In genomic region chr8:60635846-60636245, GRCm38 (mm10) we compare ENCODE assay signal across 23 mouse cellular contexts. TPM values are rescaled to one million over a fixed set of nuclear protein-coding genes. Genes with fewer than 3 reads are reported as not detected.
DNase-seq lines count a peak whose midpoint lies in the region; ATAC-seq lines count a peak whose summit lies in the region.
"Had no signal": no experiment of that assay in that cellular context is flagged by ENCODE, and none has a peak within 500 bp of the region (broad histone marks: within the 10 kb centered on the region; RNA-seq: fewer than 3 reads in every experiment).

No protein-coding gene starts in this region.

- H3K9me3 ChIP-seq in kidney, embryonic 14.5 days (ENCODE audit: control insufficient read depth, low read length), result no peaks in the 10 kb centered on the region
- H3K9me3 ChIP-seq in kidney, embryonic 16.5 days (ENCODE audit: low read length), result no peaks in the 10 kb centered on the region
- H3K9me3 ChIP-seq: embryonic facial prominence, embryonic 12.5 days; embryonic facial prominence, embryonic 15.5 days had no signal

- 0 out of 2 replicates have a peak, but pooled peaks cover 3% of the 10 kb centered on the region for H3K4me1 ChIP-seq in kidney, embryonic 14.5 days (ENCODE audit: control insufficient read depth, insufficient read depth, low read length)
- peaks cover 8% of the 10 kb centered on the region for H3K4me1 ChIP-seq in kidney, embryonic 16.5 days (ENCODE audit: insufficient read depth, low read length)
- H3K4me1 ChIP-seq: embryonic facial prominence, embryonic 12.5 days had no signal

- H3K27me3 ChIP-seq in kidney, embryonic 14.5 days (ENCODE audit: control insufficient read depth, insufficient read depth, low read length), result no peaks in the 10 kb centered on the region
- no peaks in the 10 kb centered on the region for H3K27me3 ChIP-seq in kidney, embryonic 16.5 days (ENCODE audit: insufficient read depth, low read length)
- H3K27me3 ChIP-seq: embryonic facial prominence, embryonic 12.5 days; embryonic facial prominence, embryonic 15.5 days had no signal

- DNase-seq in kidney, adult 18-20 months, result peak; percentile 30
- DNase-seq in kidney, adult 9 months, result peak; percentile 88
- DNase-seq in kidney, postnatal 25 days, result peak; percentile 38 to 68
- no peak for DNase-seq in spleen, postnatal 4 days (ENCODE audit: low spot score in 2 of 2)
- DNase-seq: adrenal gland, adult 2 months; adrenal gland, postnatal 14 days; cerebellum, adult 11 months; cerebellum, adult 2 months; cerebellum, adult 9-11 months; cerebellum, postnatal 25 days; forebrain, postnatal 0 days; gastrocnemius, adult 2 months; gastrocnemius, postnatal 25 days; heart, adult 2 months had no signal

- H3K4me3 ChIP-seq in kidney, embryonic 14.5 days (ENCODE audit: low read length), result no peak overlapping the region
- H3K4me3 ChIP-seq in kidney, embryonic 16.5 days (ENCODE audit: low read length), result no peak overlapping the region
- H3K4me3 ChIP-seq: embryonic facial prominence, embryonic 12.5 days; embryonic facial prominence, embryonic 15.5 days; gastrocnemius, adult 2 months; heart, adult 2 months; hindbrain, embryonic 12.5 days had no signal

- no peak overlapping the region for H3K4me2 ChIP-seq in kidney, embryonic 14.5 days (replicated peaks; ENCODE audit: low read depth, low read length)
- no peak overlapping the region for H3K4me2 ChIP-seq in kidney, embryonic 16.5 days (replicated peaks; ENCODE audit: low read depth, low read length)
- H3K4me2 ChIP-seq: embryonic facial prominence, embryonic 12.5 days; embryonic facial prominence, embryonic 15.5 days; heart, embryonic 11.5 days; hindbrain, embryonic 12.5 days had no signal

- no peaks in the 10 kb centered on the region for H3K36me3 ChIP-seq in kidney, embryonic 14.5 days (ENCODE audit: control insufficient read depth, insufficient read depth, low read length)
- H3K36me3 ChIP-seq in kidney, embryonic 16.5 days (ENCODE audit: insufficient read depth, low read length), result peaks cover 4% of the 10 kb centered on the region; the same call in 1 of the 2 replicates
- H3K36me3 ChIP-seq: embryonic facial prominence, embryonic 12.5 days; embryonic facial prominence, embryonic 15.5 days; hindbrain, embryonic 12.5 days had no signal

- no peak for ATAC-seq in kidney, embryonic 14.5 days (ENCODE audit: low FRiP score, low TSS enrichment)
- ATAC-seq in kidney, embryonic 16.5 days (ENCODE audit: low FRiP score, low TSS enrichment), result no peak
- ATAC-seq: CD4-positive, CD25-positive, alpha-beta regulatory T cell, adult 4 months; forebrain, embryonic 14.5 days; forebrain, postnatal 0 days; hindbrain, embryonic 16.5 days had no signal

- no peak overlapping the region for H3K27ac ChIP-seq in kidney, embryonic 14.5 days (ENCODE audit: low read depth, low read length)
- H3K27ac ChIP-seq in kidney, embryonic 16.5 days (ENCODE audit: low read length), result no peak overlapping the region
- H3K27ac ChIP-seq: embryonic facial prominence, embryonic 12.5 days; embryonic facial prominence, embryonic 15.5 days; gastrocnemius, adult 2 months; heart, adult 2 months; hindbrain, embryonic 12.5 days had no signal

- no peak overlapping the region for H3K9ac ChIP-seq in kidney, embryonic 14.5 days (ENCODE audit: low read depth, low read length)
- H3K9ac ChIP-seq in kidney, embryonic 16.5 days (replicated peaks; ENCODE audit: low read length), result no peak overlapping the region
- H3K9ac ChIP-seq: embryonic facial prominence, embryonic 12.5 days; embryonic facial prominence, embryonic 15.5 days; forebrain, postnatal 0 days; hindbrain, embryonic 12.5 days had no signal

RNA-seq across cellular contexts. Expression of gene Mfap3l, which starts 3.2 kb away (rescaled TPM):
- polyA plus RNA-seq in kidney, embryonic 14.5 days (2014; fragmentation: Nextera tagmentation; extraction: Ambion mirVana), result 3.0 and 5.4 TPM in 2 replicates
- polyA plus RNA-seq in kidney, embryonic 16.5 days (2015; fragmentation: Nextera tagmentation; extraction: Ambion mirVana), result 6.5 and 6.8 TPM in 2 replicates
- polyA plus RNA-seq: CD4-positive, CD25-positive, alpha-beta regulatory T cell, adult 4 months had no signal

Comparison
In these comparisons a context has a peak if more than half of its experiments do, and no peak if none do; other contexts are left out.
1. DNase-seq: peak in kidney, adult 18-20 months (single experiment), kidney, adult 9 months (single experiment) and kidney, postnatal 25 days (2 of 2); none in spleen, postnatal 4 days (0 of 2).